Mouse (Mus musculus) heart, postnatal 0 days (tissue): Measurements from ENCODE around the gene Crygd.

Experiments used
- CTCF ChIP-seq: IDR thresholded peaks from 2 replicates; pipeline ENCODE4 v1.5.1; 2016; ENCODE audit warnings: antibody characterized with exemption, control low read depth, low read depth
- EP300 ChIP-seq: IDR thresholded peaks from 2 replicates; pipeline ENCODE4 v1.6.1; 2016; ENCODE audit warnings: antibody characterized with exemption, low read depth

DNA sequence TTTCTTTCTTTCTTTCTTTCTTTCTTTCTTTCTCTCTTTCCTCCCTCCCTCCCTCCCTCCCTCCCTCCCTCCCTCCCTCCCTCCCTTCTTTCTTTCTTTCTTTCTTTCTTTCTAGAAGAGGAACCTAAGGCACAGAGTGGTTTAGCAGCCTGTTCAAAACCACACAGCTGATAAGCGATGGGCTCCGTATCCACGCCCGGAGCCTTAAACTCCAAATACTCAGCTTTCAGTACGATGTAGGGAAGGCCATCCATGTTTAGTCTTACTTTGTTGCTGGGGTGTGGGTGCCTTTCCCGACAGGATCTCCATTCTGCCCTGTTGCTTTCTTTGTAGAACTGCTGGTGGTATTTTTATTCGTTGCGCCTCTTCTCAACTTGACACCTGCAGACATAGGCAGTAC lies 45.9 kb upstream of the Crygd start:
- no peak for TF ChIP-seq CTCF
- TF ChIP-seq EP300 = no peak
